Mouse (Mus musculus) kidney, postnatal 14 days (tissue): Measurements from ENCODE around the gene Slc25a30.
A peak's percentile ranks its signal among the peaks of the same experiment; 100 is the strongest.
"Not testable (repeated sequence)": the region's sequence is repeated elsewhere in the genome, so short reads cannot be mapped to it uniquely, and the experiment has no call there.

Experiments used
- DNase-seq: peaks from one replicate; pipeline ENCODE4 v3.0.0; 2022; ENCODE audit warnings: mixed read lengths

Gene Slc25a30

GRCm38 (mm10) chr14:75790411-75790996, 3.7 kb upstream of the Slc25a30 start:
- DNase-seq, result no peak

GRCm38 (mm10) chr14:75789291-75789690, 2.5 kb upstream of the Slc25a30 start:
- no peak for DNase-seq

GRCm38 (mm10) chr14:75787794-75788175, 948 bp upstream of the Slc25a30 start:
- no peak for DNase-seq

GRCm38 (mm10) chr14:75786424-75786867, 391 bp downstream of the Slc25a30 start:
- no peak for DNase-seq

GRCm38 (mm10) chr14:75779913-75780312, 6.9 kb downstream of the Slc25a30 start:
- no peak for DNase-seq

- DNase-seq, result peak; percentile 58
Measured at GRCm38 (mm10) chr14:75776637-75777036, 10.2 kb downstream of the Slc25a30 start.

GRCm38 (mm10) chr14:75773431-75773830, 13.4 kb downstream of the Slc25a30 start:
- DNase-seq, result no peak

- not testable (repeated sequence) for DNase-seq
Measured at GRCm38 (mm10) chr14:75772407-75772806, 14.4 kb downstream of the Slc25a30 start.

- DNase-seq, result peak; percentile 49
Measured at GRCm38 (mm10) chr14:75771101-75771501, 15.7 kb downstream of the Slc25a30 start.

- no peak for DNase-seq
Measured at GRCm38 (mm10) chr14:75769334-75769733, 17.5 kb downstream of the Slc25a30 start.

GRCm38 (mm10) chr14:75768275-75768608, 18.6 kb downstream of the Slc25a30 start:
- DNase-seq, result no peak

GRCm38 (mm10) chr14:75767492-75768274, 19.2 kb downstream of the Slc25a30 start:
- peak; percentile 86 for DNase-seq

- DNase-seq, result peak; percentile 64
Measured at GRCm38 (mm10) chr14:75761028-75761805, 25.6 kb downstream of the Slc25a30 start.

GRCm38 (mm10) chr14:75758401-75758800, 28.4 kb downstream of the Slc25a30 start:
- no peak for DNase-seq

GRCm38 (mm10) chr14:75757821-75758220, 29.0 kb downstream of the Slc25a30 start:
- DNase-seq, result no peak

- no peak for DNase-seq
Measured at GRCm38 (mm10) chr14:75756971-75757370, 29.9 kb downstream of the Slc25a30 start.

- peak; percentile 97 for DNase-seq
Measured at GRCm38 (mm10) chr14:75753991-75754817, 32.6 kb downstream of the Slc25a30 start, which contains the start of gene Cog3. Gene Cog3 (minus strand): TSS chr14:75754517.

GRCm38 (mm10) chr14:75753206-75753605, 33.6 kb downstream of the Slc25a30 start:
- DNase-seq, result no peak

GRCm38 (mm10) chr14:75751040-75751439, 35.8 kb downstream of the Slc25a30 start:
- DNase-seq, result no peak

- no peak for DNase-seq
Measured at GRCm38 (mm10) chr14:75749123-75749522, 37.7 kb downstream of the Slc25a30 start.

GRCm38 (mm10) chr14:75747960-75748359, 38.9 kb downstream of the Slc25a30 start:
- DNase-seq, result no peak

GRCm38 (mm10) chr14:75741904-75742303, 44.9 kb downstream of the Slc25a30 start:
- DNase-seq, result no peak

GRCm38 (mm10) chr14:75735597-75735996, 51.2 kb downstream of the Slc25a30 start:
- DNase-seq, result no peak
